Mouse (Mus musculus): Measurements from ENCODE around the gene Gm7030. TPM values are rescaled to one million over a fixed set of nuclear protein-coding genes. Genes with fewer than 3 reads are reported as not detected.
"Not testable (repeated sequence)": the region's sequence is repeated elsewhere in the genome, so short reads cannot be mapped to it uniquely, and the experiment has no call there.

The Gm7030 gene
- polyA plus RNA-seq, 1 experiment from 2014 or later = not detected

- H3K9ac ChIP-seq (replicated peaks; ENCODE audit: low read length); ATAC-seq (ENCODE audit: low FRiP score, low TSS enrichment); H3K27ac ChIP-seq (replicated peaks; ENCODE audit: low read depth, low read length); DNase-seq; H3K36me3 ChIP-seq (ENCODE audit: control insufficient read depth, insufficient read depth, low read length); H3K4me1 ChIP-seq (ENCODE audit: control insufficient read depth, insufficient read depth, low read length); H3K9me3 ChIP-seq (ENCODE audit: control insufficient read depth, low read length): not testable (repeated sequence)
- Histone ChIP-seq H3K4me2 (ENCODE audit: low read length) (peak overlapping the region; percentile 52), H3K4me3 (replicated peaks; ENCODE audit: low read depth, low read length) (peak overlapping the region; percentile 27), H3K27me3 (ENCODE audit: control insufficient read depth, insufficient read depth, low read length) (peaks cover 33% of the 10 kb centered on the region)
- WGBS = under 1% methylated on average over 13 of the region's 13 CpGs
Observed at GRCm38 (mm10) chr17:36145861-36146156, 16.6 kb upstream of the Gm7030 start.

DNA sequence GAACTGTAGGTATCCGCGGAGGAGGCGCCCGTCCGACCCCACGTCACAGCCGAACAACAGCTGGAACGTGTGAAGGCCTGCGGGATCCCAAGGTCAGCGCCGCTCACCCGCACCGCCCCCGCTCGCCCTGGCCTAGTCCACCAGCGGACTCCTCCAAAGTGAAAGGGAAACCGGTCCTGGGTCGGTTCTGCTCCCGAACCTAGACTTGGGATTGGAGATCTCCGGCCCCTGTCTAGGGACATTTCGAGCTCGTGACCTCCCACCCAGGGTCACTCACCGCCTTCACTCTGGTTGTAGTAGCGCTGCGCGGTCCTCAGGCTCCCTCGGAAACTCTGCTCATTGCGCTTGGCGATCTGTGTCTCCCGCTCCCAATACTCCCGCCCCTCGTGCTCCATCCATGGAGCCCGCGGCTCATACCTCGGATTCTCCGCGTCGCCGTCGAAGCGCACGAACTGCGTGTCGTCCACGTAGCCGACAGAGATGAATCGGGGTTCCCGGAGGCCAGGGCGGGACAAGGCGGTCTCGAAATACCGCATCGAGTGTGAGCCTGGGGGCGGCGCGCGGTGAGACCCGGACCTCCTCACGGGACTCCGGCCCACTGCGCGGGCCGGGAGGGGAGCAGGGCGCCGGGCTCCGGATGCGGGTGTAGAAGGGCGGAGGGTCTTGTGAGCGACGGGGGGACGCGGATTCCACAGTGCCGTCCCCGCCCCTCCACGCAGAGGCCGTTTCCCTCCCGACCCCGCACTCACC lies 16.1 kb upstream of the Gm7030 start:
- Histone ChIP-seq H3K27ac (replicated peaks; ENCODE audit: low read depth, low read length) (no peak overlapping the region), H3K4me3 (replicated peaks; ENCODE audit: low read depth, low read length) (peak overlapping the region; percentile 27), H3K36me3 (ENCODE audit: control insufficient read depth, insufficient read depth, low read length) (no peaks in the 10 kb centered on the region), H3K9ac (replicated peaks; ENCODE audit: low read length) (peak overlapping the region; percentile 20; the same call in 1 of the 2 replicates), H3K27me3 (ENCODE audit: control insufficient read depth, insufficient read depth, low read length) (peaks cover 33% of the 10 kb centered on the region), H3K4me2 (ENCODE audit: low read length) (peak overlapping the region; percentile 52), H3K4me1 (ENCODE audit: control insufficient read depth, insufficient read depth, low read length) (peaks cover 5% of the 10 kb centered on the region; the same call in 1 of the 2 replicates), H3K9me3 (ENCODE audit: control insufficient read depth, low read length) (no peaks in the 10 kb centered on the region)
- no peak for ATAC-seq (ENCODE audit: low FRiP score, low TSS enrichment)
- 2% methylated on average over 78 of the region's 78 CpGs for WGBS
- peak; percentile 51 for DNase-seq

DNA sequence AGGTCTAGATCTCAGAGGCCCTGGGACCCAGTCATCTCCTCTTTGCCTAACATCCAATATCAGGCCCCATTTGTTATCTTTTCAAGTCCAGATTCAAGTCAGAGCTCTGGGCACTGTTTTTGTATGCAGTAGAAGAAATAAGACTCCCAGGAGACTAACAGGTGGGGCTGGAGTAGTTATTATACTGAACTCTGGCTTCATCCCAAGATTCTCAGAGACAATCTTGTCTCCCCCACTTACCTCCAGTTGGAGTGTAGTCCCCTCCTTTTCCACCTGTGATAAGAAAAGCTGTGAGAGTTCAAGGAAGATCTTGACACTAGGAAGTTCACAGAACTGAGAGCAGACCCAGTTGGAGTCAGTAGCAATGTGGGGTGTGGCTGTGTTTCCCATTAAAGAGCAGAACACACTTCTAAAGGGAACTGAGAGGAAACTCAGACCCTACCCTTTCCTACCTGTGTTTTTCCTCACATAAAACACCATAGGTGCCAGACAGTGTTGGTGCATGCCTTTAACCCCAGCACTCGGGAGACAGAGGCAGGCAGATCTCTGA lies 7.1 kb upstream of the Gm7030 start:
- H3K36me3 ChIP-seq (ENCODE audit: control insufficient read depth, insufficient read depth, low read length); H3K9me3 ChIP-seq (ENCODE audit: control insufficient read depth, low read length); ATAC-seq (ENCODE audit: low FRiP score, low TSS enrichment); H3K27me3 ChIP-seq (ENCODE audit: control insufficient read depth, insufficient read depth, low read length); H3K4me2 ChIP-seq (ENCODE audit: low read length); H3K9ac ChIP-seq (replicated peaks; ENCODE audit: low read length); DNase-seq; H3K4me1 ChIP-seq (ENCODE audit: control insufficient read depth, insufficient read depth, low read length); H3K4me3 ChIP-seq (replicated peaks; ENCODE audit: low read depth, low read length); H3K27ac ChIP-seq (replicated peaks; ENCODE audit: low read depth, low read length): not testable (repeated sequence)
- 85% methylated on average over 1 of the region's 1 CpGs for WGBS

GRCm38 (mm10) chr17:36135421-36136231 lies 6.4 kb upstream of the Gm7030 start:
- H3K27me3 ChIP-seq (ENCODE audit: control insufficient read depth, insufficient read depth, low read length); H3K4me1 ChIP-seq (ENCODE audit: control insufficient read depth, insufficient read depth, low read length); H3K4me2 ChIP-seq (ENCODE audit: low read length); H3K9me3 ChIP-seq (ENCODE audit: control insufficient read depth, low read length); H3K27ac ChIP-seq (replicated peaks; ENCODE audit: low read depth, low read length); H3K4me3 ChIP-seq (replicated peaks; ENCODE audit: low read depth, low read length); ATAC-seq (ENCODE audit: low FRiP score, low TSS enrichment); H3K36me3 ChIP-seq (ENCODE audit: control insufficient read depth, insufficient read depth, low read length); H3K9ac ChIP-seq (replicated peaks; ENCODE audit: low read length); DNase-seq: not testable (repeated sequence)

DNA sequence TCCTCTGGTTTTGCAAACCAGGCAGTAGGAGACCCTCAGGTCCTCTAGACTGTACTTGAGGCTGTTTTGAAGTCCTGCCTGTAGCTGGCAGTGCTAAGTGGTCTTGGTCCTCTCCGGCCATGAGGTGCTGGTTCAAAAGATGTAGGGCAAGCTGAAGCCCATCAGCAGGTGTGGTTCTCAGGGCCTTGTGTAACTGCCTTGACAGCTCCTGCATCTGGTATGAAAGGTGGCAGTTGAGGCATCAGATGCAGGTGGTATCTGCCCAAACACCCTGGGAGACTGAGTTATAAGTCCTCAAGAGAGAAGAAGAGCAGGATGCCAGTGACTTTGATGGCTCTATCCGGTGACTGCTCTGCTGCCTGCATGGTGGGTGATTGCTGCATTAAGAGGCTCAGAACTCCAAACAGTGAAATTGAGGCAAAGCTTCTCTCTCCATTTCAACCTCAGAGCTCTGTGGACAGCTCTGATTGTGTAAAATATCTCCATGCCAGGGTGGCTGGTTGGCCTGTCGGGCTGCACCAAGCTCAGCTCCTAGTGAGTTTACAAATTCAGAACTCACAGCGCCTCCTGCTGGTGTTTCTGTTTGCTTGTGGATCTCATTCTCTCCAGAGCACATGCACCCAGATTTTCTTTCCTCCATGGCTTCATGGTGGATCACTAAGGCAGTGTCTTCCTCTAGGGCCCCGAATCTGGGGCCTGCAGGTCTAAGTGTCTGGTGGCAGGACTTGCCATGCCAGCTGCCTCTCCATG lies 2.5 kb upstream of the Gm7030 start:
- no peaks in the 10 kb centered on the region for H3K4me1 ChIP-seq (ENCODE audit: control insufficient read depth, insufficient read depth, low read length)
- H3K36me3 ChIP-seq (ENCODE audit: control insufficient read depth, insufficient read depth, low read length) = no peaks in the 10 kb centered on the region
- H3K27me3 ChIP-seq (ENCODE audit: control insufficient read depth, insufficient read depth, low read length) = no peaks in the 10 kb centered on the region
- H3K4me3 ChIP-seq (replicated peaks; ENCODE audit: low read depth, low read length) = no peak overlapping the region
- DNase-seq = no peak
- ATAC-seq (ENCODE audit: low FRiP score, low TSS enrichment) = no peak
- no peaks in the 10 kb centered on the region for H3K9me3 ChIP-seq (ENCODE audit: control insufficient read depth, low read length)
- no peak overlapping the region for H3K4me2 ChIP-seq (ENCODE audit: low read length)
- H3K9ac ChIP-seq (replicated peaks; ENCODE audit: low read length) = no peak overlapping the region
- no peak overlapping the region for H3K27ac ChIP-seq (replicated peaks; ENCODE audit: low read depth, low read length)
- WGBS = 71% methylated on average over 5 of the region's 5 CpGs

GRCm38 (mm10) chr17:36128525-36128924 lies 700 bp downstream of the Gm7030 start:
- WGBS = 67% methylated on average over 10 of the region's 13 CpGs
- not testable (repeated sequence) for ATAC-seq (ENCODE audit: low FRiP score, low TSS enrichment); DNase-seq

DNA sequence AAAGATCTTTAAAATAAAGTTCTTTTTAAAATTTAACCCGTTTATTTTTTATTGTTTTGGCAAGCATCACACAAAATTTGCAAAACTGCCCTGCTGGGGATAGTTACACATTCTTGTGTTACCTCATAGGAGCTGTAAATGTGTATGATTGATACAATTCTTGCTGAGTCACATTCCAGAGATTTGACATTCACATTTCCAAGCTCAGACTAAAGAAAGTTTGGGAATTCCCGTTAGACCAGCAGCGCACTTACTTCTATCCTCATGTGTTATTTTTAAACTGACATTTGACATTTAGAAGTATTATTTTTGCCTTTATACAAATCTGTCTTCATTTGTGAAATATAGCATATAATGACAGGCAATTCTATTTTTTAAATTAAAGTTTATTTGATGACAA lies 5.1 kb downstream of the Gm7030 start:
- H3K27me3 ChIP-seq (ENCODE audit: control insufficient read depth, insufficient read depth, low read length); H3K36me3 ChIP-seq (ENCODE audit: control insufficient read depth, insufficient read depth, low read length); H3K4me2 ChIP-seq (ENCODE audit: low read length); H3K4me3 ChIP-seq (replicated peaks; ENCODE audit: low read depth, low read length); H3K4me1 ChIP-seq (ENCODE audit: control insufficient read depth, insufficient read depth, low read length); H3K9me3 ChIP-seq (ENCODE audit: control insufficient read depth, low read length); H3K27ac ChIP-seq (replicated peaks; ENCODE audit: low read depth, low read length); ATAC-seq (ENCODE audit: low FRiP score, low TSS enrichment); DNase-seq; H3K9ac ChIP-seq (replicated peaks; ENCODE audit: low read length): not testable (repeated sequence)
- 84% methylated on average over 3 of the region's 3 CpGs for WGBS

More at GRCm38 (mm10) chr17:36128525-36128924, 700 bp downstream of the Gm7030 start:
- H3K27ac ChIP-seq (replicated peaks; ENCODE audit: low read depth, low read length); H3K9me3 ChIP-seq (ENCODE audit: control insufficient read depth, low read length); H3K4me1 ChIP-seq (ENCODE audit: control insufficient read depth, insufficient read depth, low read length); H3K36me3 ChIP-seq (ENCODE audit: control insufficient read depth, insufficient read depth, low read length); H3K27me3 ChIP-seq (ENCODE audit: control insufficient read depth, insufficient read depth, low read length); H3K4me2 ChIP-seq (ENCODE audit: low read length); H3K9ac ChIP-seq (replicated peaks; ENCODE audit: low read length); H3K4me3 ChIP-seq (replicated peaks; ENCODE audit: low read depth, low read length): not testable (repeated sequence)

GRCm38 (mm10) chr17:36121352-36122020 lies 7.7 kb downstream of the Gm7030 start, which contains the start of gene Gm19684:
TSS of gene Gm19684 (plus strand) at chr17:36121678.
- H3K4me1 ChIP-seq (ENCODE audit: control insufficient read depth, insufficient read depth, low read length); ATAC-seq (ENCODE audit: low FRiP score, low TSS enrichment); H3K4me3 ChIP-seq (replicated peaks; ENCODE audit: low read depth, low read length); H3K9ac ChIP-seq (replicated peaks; ENCODE audit: low read length); H3K36me3 ChIP-seq (ENCODE audit: control insufficient read depth, insufficient read depth, low read length); H3K9me3 ChIP-seq (ENCODE audit: control insufficient read depth, low read length); H3K27ac ChIP-seq (replicated peaks; ENCODE audit: low read depth, low read length): not testable (repeated sequence)
- peak; percentile 39 for DNase-seq
- Histone ChIP-seq H3K27me3 (ENCODE audit: control insufficient read depth, insufficient read depth, low read length) (peaks cover 12% of the 10 kb centered on the region; the same call in 1 of the 2 replicates), H3K4me2 (ENCODE audit: low read length) (0 out of 2 replicates have a peak within 1 kb of the TSS, but pooled peaks have one; percentile 19)
- WGBS = 12% methylated on average over 8 of the region's 8 CpGs

Measured in midbrain, embryonic 14.5 days (tissue).